Mouse (Mus musculus) testis, adult 2 months (tissue): ENCODE measurements at regions not wholly inside any gene's neighbourhood (a gene's known extent, or its start where the extent isn't known, plus 50 kb on each side); places are given as distances from the start of the nearest gene placed in this dataset.

Experiments used
- CTCF ChIP-seq: fragments of 200-500 bp; IDR thresholded peaks from 2 replicates; pipeline ENCODE4 v1.5.1; 2012; ENCODE audit warnings: low read depth, mild to moderate bottlenecking, inconsistent platforms, low read length, moderate library complexity; ENCODE audit not compliant: control insufficient read depth, insufficient read depth, insufficient replicate concordance
- POLR2A ChIP-seq: fragments of 200-500 bp; IDR thresholded peaks from 2 replicates; pipeline ENCODE4 v1.6.1; 2012; ENCODE audit warnings: low read depth, mild to moderate bottlenecking, inconsistent platforms, low read length, moderate library complexity; ENCODE audit not compliant: control insufficient read depth

DNA sequence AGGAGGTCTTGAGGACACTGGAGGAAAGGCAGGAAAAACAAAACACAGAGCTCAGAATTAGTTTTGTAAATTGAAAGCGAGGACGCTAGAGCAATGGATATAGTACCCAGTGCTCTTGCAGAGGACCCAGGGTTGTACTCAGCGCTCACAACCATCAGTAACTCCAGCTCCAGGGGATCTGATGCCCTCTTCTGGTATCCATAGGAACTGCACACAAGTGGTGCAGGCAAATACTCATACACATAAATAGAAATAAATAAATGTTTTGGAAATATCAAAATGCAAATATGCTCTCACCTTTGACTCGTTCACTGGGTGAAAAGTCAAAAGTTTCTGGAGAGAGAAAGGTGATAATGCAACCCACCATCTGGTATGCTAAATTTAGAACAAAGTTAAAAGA, 267.8 kb upstream of the Onecut1 start:
- TF ChIP-seq CTCF: no peak
- TF ChIP-seq POLR2A: no peak
